Mouse (Mus musculus) adrenal gland, postnatal 0 days (tissue): ENCODE data around the gene Olfr613. TPM values are rescaled to one million over a fixed set of nuclear protein-coding genes. Genes with fewer than 3 reads are reported as not detected.

Source experiments
- microRNA-seq: library from miRNA; unstranded; fragments of <30 nt; microRNA quantifications from one replicate; pipeline ENCODE4, GENCODE M21; 2016; ENCODE audit warnings: borderline replicate concordance; ENCODE audit not compliant: insufficient number of aligned reads
- polyA plus RNA-seq: library from polyadenylated mRNA; unstranded; fragments of >200 nt; fragmentation: Nextera tagmentation; extraction: Ambion mirVana; gene quantifications from 2 replicates; pipeline ENCODE4 v1.2.1, GENCODE M21; 2015

Olfr613 gene
- not detected in 2 replicates for polyA plus RNA-seq

DNA sequence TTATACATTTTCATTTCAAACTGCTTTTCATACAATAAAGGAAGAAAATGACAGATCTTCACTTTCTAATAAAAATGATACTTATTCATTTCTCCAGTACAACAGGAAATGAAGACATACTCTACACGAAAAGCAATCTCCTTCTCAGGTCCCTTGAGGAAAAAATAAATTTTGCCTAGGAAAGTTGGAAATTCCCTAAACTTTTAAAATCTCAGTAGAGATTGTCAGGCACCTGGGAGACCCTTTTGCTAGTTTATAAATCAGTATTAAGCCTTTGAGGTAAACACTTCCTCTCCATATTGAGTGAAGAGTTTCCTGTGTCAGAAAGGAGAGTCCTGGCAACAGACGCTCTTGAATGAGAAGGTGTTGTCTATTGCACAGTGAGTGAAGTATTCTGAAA lies at the start of gene Olfr613:
Olfr613 (plus strand) TSS at position 301 of the 400 bp plus-strand sequence.

GRCm38 (mm10) chr7:103512022-103512421 lies 35.9 kb upstream of the Olfr613 start, which contains the start of gene Olfr610:
TSS of gene Olfr610 (minus strand) at chr7:103512122.

DNA sequence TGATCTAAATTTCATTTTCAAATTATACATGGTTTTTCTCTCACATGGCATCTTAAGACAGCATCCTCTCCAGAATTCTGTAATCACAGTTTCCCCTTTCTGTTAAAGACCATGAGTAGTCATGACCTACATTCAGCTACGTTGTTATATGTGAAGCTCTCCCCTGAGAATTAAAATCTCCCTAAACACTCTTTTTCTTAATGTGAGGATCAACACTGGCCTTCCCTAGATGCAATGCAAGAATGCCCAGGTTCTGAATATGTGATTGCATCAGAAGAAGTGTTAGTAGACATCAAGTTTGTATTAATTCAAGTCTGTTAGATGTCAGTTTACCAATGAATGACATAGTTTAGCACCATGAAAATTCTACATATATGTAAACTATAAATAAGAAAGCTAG lies 27.1 kb upstream of the Olfr613 start, which contains the start of gene Olfr611:
Olfr611 (minus strand) TSS at position 101 of the 400 bp plus-strand sequence.

DNA sequence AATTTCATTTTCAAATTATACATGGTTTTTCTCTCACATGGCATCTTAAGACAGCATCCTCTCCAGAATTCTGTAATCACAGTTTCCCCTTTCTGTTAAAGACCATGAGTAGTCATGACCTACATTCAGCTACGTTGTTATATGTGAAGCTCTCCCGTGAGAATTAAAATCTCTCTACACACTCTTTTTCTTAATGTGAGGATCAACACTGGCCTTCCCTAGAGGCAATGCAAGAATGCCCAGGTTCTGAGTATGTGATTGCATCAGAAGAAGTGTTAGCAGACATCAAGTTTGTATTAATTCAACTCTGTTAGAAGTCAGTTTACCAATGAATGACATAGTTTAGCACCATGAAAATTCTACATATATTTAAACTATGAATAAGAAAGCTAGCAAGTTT lies 5.3 kb upstream of the Olfr613 start, which contains the start of gene Olfr612:
Olfr612 (minus strand) TSS at position 101 of the 400 bp plus-strand sequence.

DNA sequence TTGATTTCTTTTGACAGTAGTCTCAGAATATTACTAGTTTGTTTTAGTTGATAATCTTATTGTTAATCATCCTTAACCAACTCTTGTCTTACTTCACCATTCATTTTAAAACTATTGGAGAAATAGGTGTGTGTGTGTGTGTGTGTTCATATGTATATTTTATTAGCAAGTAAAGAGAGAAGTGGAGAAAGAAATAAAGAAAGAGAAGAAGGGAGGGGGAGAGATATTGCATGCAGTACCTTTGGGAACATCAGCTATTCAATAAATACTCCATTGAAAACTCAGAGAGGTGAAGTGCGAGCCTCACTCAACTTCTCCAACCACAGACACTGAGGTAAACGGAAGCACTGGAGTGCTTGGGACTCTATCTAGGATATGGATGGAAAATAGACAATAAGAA lies 7.9 kb downstream of the Olfr613 start, which contains the start of gene Olfr615:
Olfr615 (plus strand) TSS at position 301 of the 400 bp plus-strand sequence.

GRCm38 (mm10) chr7:103569043-103569442 lies 21.2 kb downstream of the Olfr613 start, which contains the start of gene Olfr616:
TSS of gene Olfr616 (minus strand) at chr7:103569143.

DNA sequence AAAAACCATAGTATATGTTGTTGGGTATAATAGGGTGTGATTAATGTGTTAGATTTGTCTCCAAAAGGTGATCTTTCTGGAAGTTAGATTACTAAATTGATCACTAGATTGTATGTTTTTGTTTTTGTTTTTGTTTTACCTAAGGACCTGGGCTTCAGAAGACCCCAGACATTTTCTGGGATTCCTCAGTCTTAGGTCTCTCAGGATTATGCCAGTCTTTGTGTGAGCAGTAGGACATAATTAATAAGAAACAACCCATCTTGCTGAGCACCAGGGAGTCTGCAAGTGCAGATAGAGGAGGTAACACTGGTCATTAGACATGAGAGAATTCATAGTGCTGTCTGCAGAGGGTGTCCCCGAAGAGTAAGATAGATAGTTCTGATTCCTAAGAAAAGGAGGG lies 24.9 kb downstream of the Olfr613 start, which contains the start of gene Olfr617:
Olfr617 (plus strand) TSS at position 301 of the 400 bp plus-strand sequence.

GRCm38 (mm10) chr7:103589803-103590202 lies 41.9 kb downstream of the Olfr613 start, which contains the start of gene Olfr618:
TSS of gene Olfr618 (plus strand) at chr7:103590103.

DNA sequence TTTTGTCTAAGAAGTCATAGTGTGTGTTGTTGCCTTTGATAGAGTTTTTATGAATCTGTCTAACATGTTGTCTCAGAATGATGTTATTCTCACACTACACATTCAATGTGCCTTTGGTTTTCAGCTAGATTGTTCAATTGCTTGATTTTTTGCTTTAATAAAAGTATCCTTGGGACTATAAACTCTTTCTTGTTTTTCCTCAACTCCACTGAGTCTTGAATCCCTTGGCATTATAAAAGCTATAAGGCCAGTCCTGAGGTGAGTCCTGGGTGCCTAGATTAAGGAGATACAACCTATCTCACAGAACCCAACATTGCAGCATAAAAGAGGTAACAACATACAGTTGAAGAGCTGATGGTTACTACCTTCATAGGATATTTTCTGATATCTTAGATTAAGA lies 52.4 kb downstream of the Olfr613 start, which contains the start of gene Olfr619:
Olfr619 (plus strand) TSS at position 301 of the 400 bp plus-strand sequence.

Small RNA genes within 50 kb of the gene (microRNA-seq; reads per million reads assigned to microRNA genes)
- not detected for gene Gm26506

Other genes starting within 250 kb of the Olfr613 start
- not detected in 2 replicates for gene Olfr596, start 242.4 kb upstream of the Olfr613 start, polyA plus RNA-seq
- gene Olfr597, start 231.8 kb upstream of the Olfr613 start, polyA plus RNA-seq: not detected in 2 replicates
- not detected in 2 replicates for gene Olfr598, start 224.5 kb upstream of the Olfr613 start, polyA plus RNA-seq
- gene Olfr599, start 212.2 kb upstream of the Olfr613 start, polyA plus RNA-seq: not detected in 2 replicates
- gene Olfr600, start 198.4 kb upstream of the Olfr613 start, polyA plus RNA-seq: not detected in 2 replicates
- not detected in 2 replicates for gene Olfr601, start 185.4 kb upstream of the Olfr613 start, polyA plus RNA-seq
- gene Olfr603, start 161.9 kb upstream of the Olfr613 start, polyA plus RNA-seq: not detected in 2 replicates
- not detected in 2 replicates for gene Usp17lc, start 133.0 kb upstream of the Olfr613 start, polyA plus RNA-seq
- not detected in 2 replicates for gene Olfr605, start 102.6 kb upstream of the Olfr613 start, polyA plus RNA-seq
- not detected in 2 replicates for gene Olfr606, start 99.0 kb upstream of the Olfr613 start, polyA plus RNA-seq
- not detected in 2 replicates for gene Olfr607, start 83.9 kb upstream of the Olfr613 start, polyA plus RNA-seq
- gene Olfr608, start 78.2 kb upstream of the Olfr613 start, polyA plus RNA-seq: not detected in 2 replicates
- gene Olfr609, start 50.0 kb upstream of the Olfr613 start, polyA plus RNA-seq: not detected in 2 replicates
- gene Olfr610, start 36.0 kb upstream of the Olfr613 start, polyA plus RNA-seq: not detected in 2 replicates
- not detected in 2 replicates for gene Olfr611, start 27.2 kb upstream of the Olfr613 start, polyA plus RNA-seq
- gene Olfr612, start 5.4 kb upstream of the Olfr613 start, polyA plus RNA-seq: not detected in 2 replicates
- not detected in 2 replicates for gene Olfr615, start 8.0 kb downstream of the Olfr613 start, polyA plus RNA-seq
- not detected in 2 replicates for gene Olfr616, start 21.1 kb downstream of the Olfr613 start, polyA plus RNA-seq
- not detected in 2 replicates for gene Olfr617, start 25.0 kb downstream of the Olfr613 start, polyA plus RNA-seq
- gene Olfr618, start 42.0 kb downstream of the Olfr613 start, polyA plus RNA-seq: not detected in 2 replicates
- not detected in 2 replicates for gene Olfr619, start 52.5 kb downstream of the Olfr613 start, polyA plus RNA-seq
- gene Olfr620, start 64.5 kb downstream of the Olfr613 start, polyA plus RNA-seq: not detected in 2 replicates
- gene Olfr622, start 94.6 kb downstream of the Olfr613 start, polyA plus RNA-seq: not detected in 2 replicates
- not detected in 2 replicates for gene Olfr623, start 115.6 kb downstream of the Olfr613 start, polyA plus RNA-seq
- 0.06 TPM in 1 of 2 replicates, not detected in the other for gene Olfr624, start 123.1 kb downstream of the Olfr613 start, polyA plus RNA-seq
- not detected in 2 replicates for gene Olfr625-ps1, start 134.6 kb downstream of the Olfr613 start, polyA plus RNA-seq
- not detected in 2 replicates for gene Olfr243, start 166.6 kb downstream of the Olfr613 start, polyA plus RNA-seq
- gene Olfr628, start 182.3 kb downstream of the Olfr613 start, polyA plus RNA-seq: not detected in 2 replicates
- gene Olfr629, start 196.9 kb downstream of the Olfr613 start, polyA plus RNA-seq: not detected in 2 replicates
- gene Olfr630, start 209.3 kb downstream of the Olfr613 start, polyA plus RNA-seq: not detected in 2 replicates
- gene Olfr69, start 223.5 kb downstream of the Olfr613 start, polyA plus RNA-seq: not detected in 2 replicates
- gene Olfr68, start 231.6 kb downstream of the Olfr613 start, polyA plus RNA-seq: not detected in 2 replicates
- gene Olfr67, start 243.7 kb downstream of the Olfr613 start, polyA plus RNA-seq: not detected in 2 replicates